ENCODE assay signal across 9 mouse cellular contexts in the genomic region with DNA sequence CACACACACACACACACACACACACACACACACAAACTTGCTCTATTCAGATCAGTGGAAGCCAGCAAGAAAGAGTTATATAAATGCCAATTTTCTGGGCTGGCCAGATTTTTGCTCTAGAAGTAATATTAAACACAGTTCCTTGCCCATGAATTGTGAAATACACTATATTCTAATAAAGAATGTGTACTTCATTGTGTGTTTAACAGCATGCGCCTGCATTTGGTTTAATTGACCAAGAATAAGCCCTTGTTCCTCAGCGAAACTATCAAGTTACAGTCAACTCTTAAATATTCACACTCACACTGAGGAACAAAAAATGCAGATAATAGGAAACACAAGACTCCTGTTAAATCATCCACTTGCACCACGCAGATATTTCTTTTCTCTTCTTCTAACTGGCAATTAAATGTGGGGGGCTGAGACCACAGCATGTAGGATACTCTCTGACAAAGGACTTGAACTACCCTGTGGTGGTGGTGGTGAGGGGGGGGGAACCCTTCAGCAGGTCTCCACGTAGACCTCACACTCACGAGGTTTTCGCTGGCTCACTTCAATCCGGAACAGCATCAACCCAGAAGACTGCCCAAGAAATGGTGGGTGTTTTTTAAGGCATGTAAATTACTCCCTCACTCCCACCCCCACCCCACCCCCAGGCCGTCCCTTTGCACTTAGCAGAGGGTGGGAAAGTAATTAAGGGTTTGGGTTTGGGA.
A peak's percentile ranks its signal among the peaks of the same experiment; 100 is the strongest.
DNase-seq lines count a peak whose midpoint lies in the region; ATAC-seq and TF ChIP-seq lines count a peak whose summit lies in the region.
"Had no signal": no experiment of that assay in that cellular context is flagged by ENCODE, and none has a peak within 500 bp of the region (broad histone marks: within the 10 kb centered on the region; RNA-seq: fewer than 3 reads in every experiment).

No protein-coding gene starts in this region.

- peaks cover 51% of the 10 kb centered on the region for H3K36me3 ChIP-seq in forebrain, embryonic 10.5 days (replicated peaks)
- H3K36me3 ChIP-seq in intestine, embryonic 16.5 days (ENCODE audit: control insufficient read depth, insufficient read depth, low read length), result no peaks in the 10 kb centered on the region; the same call in 1 of the 2 replicates
- H3K36me3 ChIP-seq in stomach, embryonic 14.5 days (ENCODE audit: control insufficient read depth, insufficient read depth, low read length), result peaks cover 32% of the 10 kb centered on the region
- H3K36me3 ChIP-seq in liver, embryonic 12.5 days, result no peaks in the 10 kb centered on the region

- H3K27ac ChIP-seq in layer of hippocampus, adult 2 months, result peak overlapping the region; percentile 32; the same call in 1 of the 2 replicates
- no peak overlapping the region for H3K27ac ChIP-seq in forebrain, embryonic 10.5 days
- H3K27ac ChIP-seq in intestine, embryonic 16.5 days (ENCODE audit: low read length), result 0 out of 2 replicates have a peak overlapping the region, but pooled peaks have one; percentile 4
- peak overlapping the region; percentile 2; the same call in 1 of the 2 replicates for H3K27ac ChIP-seq in stomach, embryonic 14.5 days (ENCODE audit: low read length)
- H3K27ac ChIP-seq in liver, embryonic 12.5 days, result no peak overlapping the region

- TF ChIP-seq CTCF in layer of hippocampus, adult 2 months (conservative IDR thresholded peaks at IDR 0.05), result no peak

- H3K9ac ChIP-seq in intestine, embryonic 16.5 days (ENCODE audit: low read depth, low read length), result 0 out of 2 replicates have a peak overlapping the region, but pooled peaks have one; percentile 12
- 0 out of 2 replicates have a peak overlapping the region, but pooled peaks have one; percentile 2 for H3K9ac ChIP-seq in stomach, embryonic 14.5 days (replicated peaks; ENCODE audit: low read depth, low read length)
- H3K9ac ChIP-seq in liver, embryonic 12.5 days, result no peak overlapping the region

- DNase-seq in layer of hippocampus, adult 2 months (ENCODE audit: low spot score in 2 of 2), result no peak
- no peak for DNase-seq in layer of hippocampus, adult 9-11 months
- DNase-seq in forebrain, embryonic 10.5 days (ENCODE audit: extremely low spot score, low spot score), result no peak
- no peak for DNase-seq in cerebellum, postnatal 4 days (ENCODE audit: low spot score in 2 of 2)
- no peak for DNase-seq in urinary bladder, postnatal 36 days (ENCODE audit: low spot score in 2 of 2)
- DNase-seq: lung, postnatal 36 days had no signal

- H3K4me3 ChIP-seq in layer of hippocampus, adult 2 months, result no peak overlapping the region
- H3K4me3 ChIP-seq in forebrain, embryonic 10.5 days, result peak overlapping the region; percentile 24; the same call in 1 of the 2 replicates
- H3K4me3 ChIP-seq in intestine, embryonic 16.5 days (ENCODE audit: low read length), result peak overlapping the region; percentile 4; the same call in 1 of the 2 replicates
- peak overlapping the region; percentile 71; the same call in 1 of the 2 replicates for H3K4me3 ChIP-seq in stomach, embryonic 14.5 days (ENCODE audit: low read depth, low read length)
- H3K4me3 ChIP-seq in liver, embryonic 12.5 days, result no peak overlapping the region

- peaks cover 100% of the 10 kb centered on the region for H3K27me3 ChIP-seq in forebrain, embryonic 10.5 days (ENCODE audit: poor library complexity, severe bottlenecking)
- H3K27me3 ChIP-seq in intestine, embryonic 16.5 days (replicated peaks; ENCODE audit: control insufficient read depth, insufficient read depth, low read length), result no peaks in the 10 kb centered on the region
- no peaks in the 10 kb centered on the region for H3K27me3 ChIP-seq in stomach, embryonic 14.5 days (ENCODE audit: control insufficient read depth, insufficient read depth, low read length)
- H3K27me3 ChIP-seq in liver, embryonic 12.5 days (replicated peaks), result peaks cover 33% of the 10 kb centered on the region

- 7% methylated on average over 8 of the region's 8 CpGs for WGBS in forebrain, embryonic 10.5 days
- WGBS in intestine, embryonic 16.5 days, result 30% methylated on average over 8 of the region's 8 CpGs
- WGBS in stomach, embryonic 14.5 days, result 35% methylated on average over 8 of the region's 8 CpGs
- 30% methylated on average over 8 of the region's 8 CpGs for WGBS in liver, embryonic 12.5 days (ENCODE audit: insufficient replicate concordance)

- H3K4me2 ChIP-seq in intestine, embryonic 16.5 days (ENCODE audit: low read depth, low read length), result peak overlapping the region; percentile 41
- H3K4me2 ChIP-seq in stomach, embryonic 14.5 days (replicated peaks; ENCODE audit: low read depth, low read length), result peak overlapping the region; percentile 63
- no peak overlapping the region for H3K4me2 ChIP-seq in liver, embryonic 12.5 days

- no peak; the same call in 1 of the 2 replicates for ATAC-seq in intestine, embryonic 16.5 days
- ATAC-seq in stomach, embryonic 14.5 days (ENCODE audit: insufficient number of reproducible peaks, insufficient read depth, low FRiP score, low read depth), result no peak
- ATAC-seq in liver, embryonic 12.5 days, result no peak

- H3K4me1 ChIP-seq in forebrain, embryonic 10.5 days, result peaks cover 81% of the 10 kb centered on the region
- peaks cover 67% of the 10 kb centered on the region for H3K4me1 ChIP-seq in intestine, embryonic 16.5 days (ENCODE audit: control insufficient read depth, insufficient read depth, low read length)
- peaks cover 64% of the 10 kb centered on the region for H3K4me1 ChIP-seq in stomach, embryonic 14.5 days (ENCODE audit: control insufficient read depth, insufficient read depth, low read length)
- H3K4me1 ChIP-seq in liver, embryonic 12.5 days, result peaks cover 3% of the 10 kb centered on the region; the same call in 1 of the 2 replicates

- no peaks in the 10 kb centered on the region for H3K9me3 ChIP-seq in forebrain, embryonic 10.5 days
- no peaks in the 10 kb centered on the region for H3K9me3 ChIP-seq in intestine, embryonic 16.5 days (ENCODE audit: control insufficient read depth, low read length)
- H3K9me3 ChIP-seq in stomach, embryonic 14.5 days (ENCODE audit: control insufficient read depth, low read depth, low read length), result no peaks in the 10 kb centered on the region
- no peaks in the 10 kb centered on the region for H3K9me3 ChIP-seq in liver, embryonic 12.5 days (replicated peaks)

Comparison
In these comparisons a context has a peak if more than half of its experiments do, and no peak if none do; other contexts are left out.
1. H3K27ac ChIP-seq: peak in layer of hippocampus, adult 2 months (single experiment), intestine, embryonic 16.5 days (single experiment) and stomach, embryonic 14.5 days (single experiment); none in forebrain, embryonic 10.5 days (single experiment) and liver, embryonic 12.5 days (single experiment).
2. H3K4me3 ChIP-seq: peak in forebrain, embryonic 10.5 days (single experiment), intestine, embryonic 16.5 days (single experiment) and stomach, embryonic 14.5 days (single experiment); none in layer of hippocampus, adult 2 months (single experiment) and liver, embryonic 12.5 days (single experiment).